Comparison of ENCODE assay signal across 10 mouse cellular contexts in genomic region chr9:61259421-61260174, GRCm38 (mm10).
DNase-seq lines count a peak whose midpoint lies in the region; ATAC-seq and TF ChIP-seq lines count a peak whose summit lies in the region.
"Had no signal": no experiment of that assay in that cellular context is flagged by ENCODE, and none has a peak within 500 bp of the region (broad histone marks: within the 10 kb centered on the region; RNA-seq: fewer than 3 reads in every experiment).

No protein-coding gene starts in this region.

- intact Hi-C loops in heart, postnatal 14 days (cut with DNase I): loop anchor here (5.0 kb wide), 1 partner anchor 37 kb away; no protein-coding TSS in a partner anchor

- H3K4me2 ChIP-seq in forebrain, postnatal 0 days (ENCODE audit: low read depth): no peak overlapping the region
- no peak overlapping the region for H3K4me2 ChIP-seq in forebrain, embryonic 15.5 days (replicated peaks)
- H3K4me2 ChIP-seq in midbrain, embryonic 12.5 days (replicated peaks): no peak overlapping the region
- no peak overlapping the region for H3K4me2 ChIP-seq in liver, embryonic 11.5 days
- H3K4me2 ChIP-seq: heart, embryonic 15.5 days had no signal

- ATAC-seq in forebrain, postnatal 0 days: no peak; the same call in 1 of the 2 replicates
- no peak for ATAC-seq in forebrain, embryonic 15.5 days (replicated peaks)
- ATAC-seq in midbrain, embryonic 12.5 days (ENCODE audit: low FRiP score, low read depth): peak; percentile 44; the same call in 1 of the 2 replicates
- no peak for ATAC-seq in liver, embryonic 11.5 days (replicated peaks; ENCODE audit: low FRiP score)

- no peaks in the 10 kb centered on the region for H3K9me3 ChIP-seq in forebrain, postnatal 0 days (ENCODE audit: low read length)
- H3K9me3 ChIP-seq in forebrain, embryonic 15.5 days: no peaks in the 10 kb centered on the region
- 0 out of 2 replicates have a peak, but pooled peaks cover 2% of the 10 kb centered on the region for H3K9me3 ChIP-seq in midbrain, embryonic 12.5 days
- H3K9me3 ChIP-seq in liver, embryonic 11.5 days (ENCODE audit: control insufficient read depth, low read length): no peaks in the 10 kb centered on the region
- H3K9me3 ChIP-seq: heart, embryonic 15.5 days had no signal

- H3K27me3 ChIP-seq in forebrain, postnatal 0 days (ENCODE audit: insufficient read depth, low read length): no peaks in the 10 kb centered on the region
- no peaks in the 10 kb centered on the region for H3K27me3 ChIP-seq in forebrain, embryonic 15.5 days
- H3K27me3 ChIP-seq in midbrain, embryonic 12.5 days: peaks cover 8% of the 10 kb centered on the region
- H3K27me3 ChIP-seq in liver, embryonic 11.5 days (replicated peaks; ENCODE audit: control insufficient read depth, insufficient read depth, low read length): no peaks in the 10 kb centered on the region; the same call in 1 of the 2 replicates

- DNase-seq in forebrain, postnatal 0 days: no peak
- DNase-seq in brain, adult 2 months (ENCODE audit: low read depth, low spot score): peak; percentile 50
- DNase-seq in heart, postnatal 14 days: peak; percentile 38 to 44
- DNase-seq in thymus, postnatal 0 days (ENCODE audit: low spot score): no peak
- DNase-seq in frontal cortex, postnatal 10 days (ENCODE audit: low spot score in 2 of 2): no peak
- DNase-seq in liver, embryonic 11.5 days (ENCODE audit: low spot score): no peak
- DNase-seq: cerebellum, adult 11 months had no signal

- no peak overlapping the region for H3K9ac ChIP-seq in forebrain, postnatal 0 days
- H3K9ac ChIP-seq in forebrain, embryonic 15.5 days (replicated peaks): no peak overlapping the region
- H3K9ac ChIP-seq in midbrain, embryonic 12.5 days (replicated peaks): no peak overlapping the region
- no peak overlapping the region for H3K9ac ChIP-seq in liver, embryonic 11.5 days (ENCODE audit: low read depth, low read length)
- H3K9ac ChIP-seq: heart, embryonic 15.5 days had no signal

- peak; percentile 16; the same call in 1 of the 2 replicates for TF ChIP-seq CTCF in forebrain, postnatal 0 days (IDR thresholded peaks at IDR 0.05; ENCODE audit: low read depth)

- WGBS in forebrain, postnatal 0 days: 24% methylated on average over 7 of the region's 7 CpGs
- 16% methylated on average over 7 of the region's 7 CpGs for WGBS in forebrain, embryonic 15.5 days
- 4% methylated on average over 7 of the region's 7 CpGs for WGBS in midbrain, embryonic 12.5 days
- WGBS in liver, embryonic 11.5 days: 22% methylated on average over 7 of the region's 7 CpGs

- H3K27ac ChIP-seq in forebrain, postnatal 0 days (ENCODE audit: low read depth, low read length): no peak overlapping the region
- no peak overlapping the region for H3K27ac ChIP-seq in forebrain, embryonic 15.5 days (replicated peaks)
- peak overlapping the region; percentile 56 for H3K27ac ChIP-seq in midbrain, embryonic 12.5 days (replicated peaks)
- no peak overlapping the region for H3K27ac ChIP-seq in liver, embryonic 11.5 days (ENCODE audit: low read depth, low read length)
- H3K27ac ChIP-seq: heart, embryonic 15.5 days had no signal

- no peaks in the 10 kb centered on the region for H3K36me3 ChIP-seq in forebrain, postnatal 0 days (ENCODE audit: insufficient read depth)
- no peaks in the 10 kb centered on the region for H3K36me3 ChIP-seq in forebrain, embryonic 15.5 days
- H3K36me3 ChIP-seq in midbrain, embryonic 12.5 days: no peaks in the 10 kb centered on the region
- no peaks in the 10 kb centered on the region for H3K36me3 ChIP-seq in liver, embryonic 11.5 days (ENCODE audit: control insufficient read depth, insufficient read depth, low read length)
- H3K36me3 ChIP-seq: heart, embryonic 15.5 days had no signal

- H3K4me3 ChIP-seq in forebrain, postnatal 0 days (ENCODE audit: low read depth, low read length): no peak overlapping the region
- H3K4me3 ChIP-seq in forebrain, embryonic 15.5 days: no peak overlapping the region
- H3K4me3 ChIP-seq in midbrain, embryonic 12.5 days: no peak overlapping the region
- H3K4me3 ChIP-seq in liver, embryonic 11.5 days (ENCODE audit: low read depth, low read length): no peak overlapping the region
- H3K4me3 ChIP-seq: heart, embryonic 15.5 days had no signal

- H3K4me1 ChIP-seq in forebrain, postnatal 0 days (ENCODE audit: insufficient read depth): 0 out of 2 replicates have a peak, but pooled peaks cover 4% of the 10 kb centered on the region
- H3K4me1 ChIP-seq in forebrain, embryonic 15.5 days: peaks cover 19% of the 10 kb centered on the region
- peaks cover 36% of the 10 kb centered on the region for H3K4me1 ChIP-seq in midbrain, embryonic 12.5 days
- H3K4me1 ChIP-seq in liver, embryonic 11.5 days (replicated peaks; ENCODE audit: control insufficient read depth, insufficient read depth, low read length): peaks cover 4% of the 10 kb centered on the region; the same call in 1 of the 2 replicates

Comparison
In these comparisons a context has a peak if more than half of its experiments do, and no peak if none do; other contexts are left out.
1. DNase-seq: peak in brain, adult 2 months (single experiment) and heart, postnatal 14 days (2 of 2); none in forebrain, postnatal 0 days (single experiment), thymus, postnatal 0 days (single experiment), frontal cortex, postnatal 10 days (0 of 2) and liver, embryonic 11.5 days (single experiment).